Mouse (Mus musculus) heart, postnatal 0 days (tissue): Measurements from ENCODE around the gene Ppig. TPM values are rescaled to one million over a fixed set of nuclear protein-coding genes. Genes with fewer than 3 reads are reported as not detected.

Experiments used
- ATAC-seq: fragments of 200-750 bp; cut with Nextera tagmentation; 2 replicates; pipeline ENCODE4 v1.8.0; 2017; ENCODE audit warnings: low read depth, moderate number of reproducible peaks, moderate library complexity; ENCODE audit not compliant: insufficient read depth
- DNase-seq: peaks from one replicate; pipeline ENCODE4 v3.0.0-alpha.2; 2016; ENCODE audit warnings: low spot score
- H3K27ac ChIP-seq: fragments of 300-500 bp; sonication (generic); 2 replicates; pipeline ENCODE4 v1.5.1; 2014; ENCODE audit warnings: low read depth, mild to moderate bottlenecking
- H3K27me3 ChIP-seq: fragments of 300-500 bp; sonication (generic); 2 replicates; pipeline ENCODE4 v1.6.1; 2014; ENCODE audit warnings: low read length, mixed read lengths; ENCODE audit not compliant: control insufficient read depth, insufficient read depth
- H3K36me3 ChIP-seq: fragments of 300-500 bp; sonication (generic); replicated peaks from 2 replicates; pipeline ENCODE4 v1.6.1; 2014; ENCODE audit warnings: low read length, mixed read lengths; ENCODE audit not compliant: control insufficient read depth, insufficient read depth
- H3K4me1 ChIP-seq: fragments of 300-500 bp; sonication (generic); 2 replicates; pipeline ENCODE4 v1.6.1; 2014; ENCODE audit warnings: antibody characterized with exemption; ENCODE audit not compliant: control insufficient read depth, insufficient read depth
- H3K4me2 ChIP-seq: fragments of 300-500 bp; sonication (generic); 2 replicates; pipeline ENCODE4 v1.6.1; 2014; ENCODE audit warnings: low read depth, mild to moderate bottlenecking, low read length, moderate library complexity
- H3K4me3 ChIP-seq: fragments of 300-500 bp; sonication (generic); 2 replicates; pipeline ENCODE4 v1.5.1; 2014; ENCODE audit warnings: low read depth, low read length
- H3K9ac ChIP-seq: fragments of 300-500 bp; sonication (generic); replicated peaks from 2 replicates; pipeline ENCODE4 v1.6.1; 2014; ENCODE audit warnings: low read depth, low read length, mixed read lengths
- H3K9me3 ChIP-seq: fragments of 300-500 bp; sonication (generic); replicated peaks from 2 replicates; pipeline ENCODE4 v1.6.1; 2016; ENCODE audit warnings: low read length; ENCODE audit not compliant: control insufficient read depth
- CTCF ChIP-seq: IDR thresholded peaks from 2 replicates; pipeline ENCODE4 v1.5.1; 2016; ENCODE audit warnings: antibody characterized with exemption, control low read depth, low read depth
- EP300 ChIP-seq: IDR thresholded peaks from 2 replicates; pipeline ENCODE4 v1.6.1; 2016; ENCODE audit warnings: antibody characterized with exemption, low read depth
- WGBS: fragments of 180-500 bp; shearing (Covaris S2); extraction: QIAGEN DNeasy Blood & Tissue Kit; methylation state at CpG from one replicate; pipeline ENCODE4 v1.1.7; 2014; 5-methylcytosine and 5-hydroxymethylcytosine counted together
- polyA plus RNA-seq: library from polyadenylated mRNA; unstranded; fragments of >200 nt; fragmentation: Nextera tagmentation; extraction: Ambion mirVana; gene quantifications from 2 replicates; pipeline ENCODE4 v1.2.1, GENCODE M21; 2015
- total RNA-seq: library from RNA; depleted of rRNA; stranded (reverse); fragments of >200 nt; gene quantifications from 2 replicates; pipeline ENCODE4 v1.2.3, GENCODE M21; 2014; ENCODE audit warnings: low replicate concordance

Ppig gene
- total and polyA plus RNA-seq, 2 experiments from 2014 or later, result 19.9 to 91.6 TPM

- H3K4me2 ChIP-seq, result no peak overlapping the region
- 0 out of 2 replicates have a peak, but pooled peaks cover 7% of the 10 kb centered on the region for H3K36me3 ChIP-seq
- no peaks in the 10 kb centered on the region for H3K9me3 ChIP-seq
- DNase-seq, result no peak
- H3K9ac ChIP-seq, result no peak overlapping the region
- no peak overlapping the region for H3K27ac ChIP-seq
- ATAC-seq, result no peak
- no peak overlapping the region for H3K4me3 ChIP-seq
- H3K27me3 ChIP-seq, result no peaks in the 10 kb centered on the region
- no peaks in the 10 kb centered on the region for H3K4me1 ChIP-seq
- no peak for TF ChIP-seq CTCF
- no peak for TF ChIP-seq EP300
- 76% methylated on average over 5 of the region's 5 CpGs for WGBS
Measured at GRCm38 (mm10) chr2:69760980-69761379, 38.6 kb downstream of the Ppig start.

- Histone ChIP-seq H3K4me3 (no peak overlapping the region), H3K27me3 (no peaks in the 10 kb centered on the region), H3K4me1 (no peaks in the 10 kb centered on the region), H3K27ac (no peak overlapping the region), H3K36me3 (0 out of 2 replicates have a peak, but pooled peaks cover 7% of the 10 kb centered on the region), H3K9ac (no peak overlapping the region), H3K4me2 (no peak overlapping the region), H3K9me3 (no peaks in the 10 kb centered on the region)
- TF ChIP-seq EP300 (no peak), CTCF (no peak)
- ATAC-seq, result no peak
- DNase-seq, result no peak
- 89% methylated on average over 4 of the region's 4 CpGs for WGBS
Measured at GRCm38 (mm10) chr2:69763340-69763739, 41.0 kb downstream of the Ppig start.

GRCm38 (mm10) chr2:69764716-69765115 is 42.4 kb downstream of the Ppig start:
- Histone ChIP-seq H3K27me3 (no peaks in the 10 kb centered on the region), H3K4me3 (no peak overlapping the region), H3K4me1 (no peaks in the 10 kb centered on the region), H3K9ac (no peak overlapping the region), H3K9me3 (no peaks in the 10 kb centered on the region), H3K36me3 (0 out of 2 replicates have a peak, but pooled peaks cover 7% of the 10 kb centered on the region), H3K4me2 (no peak overlapping the region), H3K27ac (no peak overlapping the region)
- WGBS, result 63% methylated on average over 1 of the region's 1 CpGs
- no peak for ATAC-seq
- no peak for DNase-seq
- TF ChIP-seq EP300 (no peak), CTCF (no peak)

- TF ChIP-seq CTCF, result no peak
- no peak for TF ChIP-seq EP300
- H3K36me3 ChIP-seq, result peaks cover 12% of the 10 kb centered on the region
- H3K9me3 ChIP-seq, result no peaks in the 10 kb centered on the region
- ATAC-seq, result no peak
- no peak overlapping the region for H3K9ac ChIP-seq
- H3K4me2 ChIP-seq, result no peak overlapping the region
- DNase-seq, result no peak
- no peaks in the 10 kb centered on the region for H3K4me1 ChIP-seq
- H3K27me3 ChIP-seq, result no peaks in the 10 kb centered on the region
- 99% methylated on average over 3 of the region's 3 CpGs for WGBS
- H3K27ac ChIP-seq, result no peak overlapping the region
- H3K4me3 ChIP-seq, result no peak overlapping the region
Measured at GRCm38 (mm10) chr2:69773331-69773730, 51.0 kb downstream of the Ppig start.

- H3K4me1 ChIP-seq, result no peaks in the 10 kb centered on the region
- peaks cover 15% of the 10 kb centered on the region for H3K36me3 ChIP-seq
- ATAC-seq (no peak), DNase-seq (no peak)
- H3K9ac ChIP-seq, result no peak overlapping the region
- H3K4me3 ChIP-seq, result no peak overlapping the region
- 59% methylated on average over 7 of the region's 7 CpGs for WGBS
- H3K27me3 ChIP-seq, result no peaks in the 10 kb centered on the region
- peak overlapping the region; percentile 54; the same call in 1 of the 2 replicates for H3K27ac ChIP-seq
- no peak overlapping the region for H3K4me2 ChIP-seq
- no peaks in the 10 kb centered on the region for H3K9me3 ChIP-seq
- TF ChIP-seq EP300 (no peak), CTCF (no peak)
Measured at GRCm38 (mm10) chr2:69777985-69778835, 55.9 kb downstream of the Ppig start.

- no peaks in the 10 kb centered on the region for H3K9me3 ChIP-seq
- H3K36me3 ChIP-seq, result peaks cover 15% of the 10 kb centered on the region
- no peak for ATAC-seq
- TF ChIP-seq EP300 (no peak), CTCF (peak; percentile 31)
- H3K27me3 ChIP-seq, result no peaks in the 10 kb centered on the region
- H3K4me2 ChIP-seq, result no peak overlapping the region
- H3K4me3 ChIP-seq, result no peak overlapping the region
- no peak for DNase-seq
- no peak overlapping the region for H3K9ac ChIP-seq
- 40% methylated on average over 5 of the region's 5 CpGs for WGBS
- no peak overlapping the region for H3K27ac ChIP-seq
- no peaks in the 10 kb centered on the region for H3K4me1 ChIP-seq
Measured at GRCm38 (mm10) chr2:69778836-69779177, 56.5 kb downstream of the Ppig start.
